Mouse (Mus musculus): ENCODE data around the gene Pate2. TPM values are rescaled to one million over a fixed set of nuclear protein-coding genes. Genes with fewer than 3 reads are reported as not detected.

The Pate2 gene
- polyA plus RNA-seq (2017; shearing (Covaris generic)) = not detected

DNA sequence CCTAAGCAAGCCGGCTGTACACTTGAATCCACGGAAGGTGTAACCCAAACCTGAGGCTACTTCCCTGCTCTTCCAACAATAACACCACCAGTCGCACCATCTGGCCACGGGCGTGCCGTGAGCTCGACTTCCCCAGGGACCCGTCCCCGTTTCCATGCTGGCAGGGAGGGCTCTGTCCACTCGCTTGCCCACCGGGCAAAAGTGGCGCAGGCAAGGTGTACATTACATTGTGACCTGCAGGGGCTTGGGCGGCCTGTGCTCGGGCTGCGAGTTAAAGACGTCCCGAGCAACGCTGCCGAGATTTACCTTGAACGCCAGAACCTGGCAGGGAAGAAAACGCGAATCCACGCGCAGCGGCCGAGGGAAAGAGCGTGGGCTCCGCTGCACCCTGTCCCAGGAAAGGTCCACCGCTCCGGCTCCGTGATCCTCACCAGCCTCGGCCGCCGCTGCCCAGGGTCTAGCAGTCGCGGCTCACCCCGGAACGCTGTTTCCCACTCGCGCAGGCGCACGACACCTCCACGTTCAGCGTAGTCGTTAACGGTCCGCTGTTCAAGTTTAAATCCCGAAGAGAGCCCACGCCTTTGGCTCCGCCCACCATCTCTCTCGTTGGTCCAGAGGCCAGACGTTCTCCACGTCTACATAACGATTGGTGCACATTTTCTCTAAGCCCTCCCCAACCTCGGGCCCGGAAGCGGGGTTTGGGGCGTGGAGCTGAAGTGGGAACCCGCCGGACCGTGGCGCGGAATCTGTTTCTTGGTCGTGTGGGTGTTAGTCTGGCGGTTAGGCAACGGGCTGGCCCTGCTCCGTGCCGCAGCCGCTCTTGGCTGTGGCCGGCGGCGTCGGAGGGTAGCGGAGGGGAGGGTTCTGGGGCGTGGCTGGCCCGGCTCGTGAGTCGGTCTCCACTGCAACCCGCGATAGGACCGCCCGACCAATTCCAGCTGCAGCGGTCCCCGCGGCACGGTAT, at the start of gene Pate2, which contains the start of gene Hyls1:
Pate2 (plus strand) TSS at position 714 of the 964 bp plus-strand sequence.
Hyls1 (minus strand) TSS at position 828 of the 964 bp plus-strand sequence.

DNA sequence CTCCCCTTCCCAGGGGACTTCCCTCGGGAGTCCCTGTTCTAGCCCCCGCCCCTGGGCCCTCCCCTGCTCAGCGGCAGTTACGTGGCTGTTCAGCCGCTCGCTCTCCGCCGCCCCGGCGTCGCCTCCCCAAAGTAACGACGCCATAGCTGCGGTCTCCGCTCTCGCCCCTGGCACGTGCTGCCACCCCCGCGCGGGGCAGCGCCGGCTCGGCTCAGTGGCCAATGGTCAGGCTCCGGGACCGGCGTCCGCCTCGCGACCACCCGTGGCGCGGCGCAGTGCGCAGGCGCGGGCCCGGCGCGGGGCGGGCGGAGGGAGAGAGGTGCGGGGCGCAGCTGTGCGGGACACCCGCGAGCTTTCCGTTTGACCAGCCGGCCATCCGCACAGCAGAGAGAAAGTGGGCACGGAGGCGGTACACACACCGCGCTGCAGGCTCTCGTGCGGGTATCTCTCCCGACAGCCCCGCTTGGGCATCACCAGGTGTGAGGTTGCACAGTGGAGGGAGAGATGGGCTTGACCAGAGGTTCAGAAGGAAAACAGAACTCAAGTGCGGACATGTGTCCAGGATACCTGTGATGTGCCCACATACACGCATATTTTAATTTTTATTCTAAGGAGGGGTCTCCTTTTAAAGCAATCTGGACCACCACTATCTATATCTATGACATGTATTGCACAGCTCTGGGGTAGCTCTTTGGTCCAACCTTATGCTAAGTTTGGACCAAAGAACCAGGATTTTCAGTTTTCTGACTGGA, 11.7 kb upstream of the Pate2 start, which contains the start of the genes Ddx25 and Pus3:
Ddx25 (minus strand) TSS at position 272 of the 752 bp plus-strand sequence.
Pus3 (plus strand) TSS at position 339 of the 752 bp plus-strand sequence.

DNA sequence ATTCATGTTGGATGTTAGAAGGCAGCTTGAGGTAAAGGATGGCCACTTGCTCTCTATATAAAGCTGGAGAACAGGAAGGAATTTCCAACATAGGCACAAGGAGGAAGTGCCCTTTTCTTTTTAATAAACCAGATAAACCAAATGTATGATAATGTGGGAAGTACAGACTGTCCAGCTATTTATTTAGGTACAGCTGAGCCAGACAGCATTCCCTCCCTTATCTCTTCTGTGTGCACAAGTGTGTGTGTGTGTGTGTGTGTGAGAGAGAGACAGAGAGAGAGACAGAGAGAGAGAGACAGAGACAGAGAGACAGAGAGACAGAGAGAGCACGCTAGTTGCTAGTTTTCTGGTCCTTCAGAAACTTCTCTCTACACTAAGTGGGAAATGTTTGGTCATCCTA, 41.8 kb downstream of the Pate2 start, which contains the start of gene Pate4:
Pate4 (minus strand) TSS at position 101 of the 400 bp plus-strand sequence.

DNA sequence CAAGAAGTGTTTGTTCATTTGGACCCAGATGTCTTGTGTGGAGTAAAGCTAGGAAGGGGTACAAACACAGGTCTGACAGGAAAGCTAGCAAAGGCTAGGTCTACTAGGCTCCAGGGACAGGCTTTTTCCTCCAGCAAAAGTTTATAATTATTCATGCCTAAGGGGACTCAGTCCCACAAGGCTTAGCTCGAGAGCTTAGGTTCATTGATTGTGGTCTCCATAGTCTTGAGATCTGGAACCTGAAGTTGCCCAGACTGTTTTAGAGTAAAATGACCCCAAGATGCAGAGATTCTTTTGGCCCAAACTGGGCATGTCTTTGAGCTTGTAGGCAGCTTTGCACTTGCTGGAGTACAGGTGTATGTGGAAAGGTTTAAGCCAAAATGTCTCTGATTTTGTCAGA, 78.0 kb downstream of the Pate2 start, which contains the start of gene Pate3:
Pate3 (minus strand) TSS at position 101 of the 400 bp plus-strand sequence.

DNA sequence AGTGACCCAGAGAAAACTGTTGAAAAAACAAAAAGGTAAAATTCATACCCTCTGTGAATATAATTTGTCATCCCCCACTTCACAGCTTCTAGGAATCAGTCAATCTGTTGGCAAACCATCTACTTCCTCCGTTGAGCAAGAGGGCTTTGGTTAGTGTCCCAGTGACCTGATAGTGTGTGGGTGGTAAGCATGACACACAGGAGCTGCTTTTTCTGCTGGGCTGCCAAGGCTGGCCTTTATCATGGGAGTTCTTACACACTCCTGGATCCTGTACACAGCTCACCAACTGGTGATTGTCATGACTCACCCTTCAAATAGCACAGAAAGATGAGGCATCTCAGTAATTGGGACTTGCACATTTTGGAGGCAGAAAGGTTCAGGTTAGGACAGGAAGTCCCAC, 116.9 kb downstream of the Pate2 start, which contains the start of gene Pate1:
Pate1 (minus strand) TSS at position 378 of the 400 bp plus-strand sequence.

Other genes with a start within 250 kb of the Pate2 start
- gene Cdon, start 149.2 kb upstream of the Pate2 start, polyA plus RNA-seq (2017; shearing (Covaris generic)) = 3.8 TPM
- gene Gm1113, start 52.0 kb upstream of the Pate2 start, polyA plus RNA-seq (2017; shearing (Covaris generic)) = not detected
- gene Ddx25, start 11.8 kb upstream of the Pate2 start, polyA plus RNA-seq (2017; shearing (Covaris generic)) = 0.09 TPM
- gene Pus3, start 11.7 kb upstream of the Pate2 start, polyA plus RNA-seq (2017; shearing (Covaris generic)) = 42.1 TPM
- gene Hyls1, start 114 bp downstream of the Pate2 start, polyA plus RNA-seq (2017; shearing (Covaris generic)) = 11.9 TPM
- not detected for gene Pate4, start 41.7 kb downstream of the Pate2 start, polyA plus RNA-seq (2017; shearing (Covaris generic))
- not detected for gene Pate3, start 77.9 kb downstream of the Pate2 start, polyA plus RNA-seq (2017; shearing (Covaris generic))
- gene Pate1, start 117.1 kb downstream of the Pate2 start, polyA plus RNA-seq (2017; shearing (Covaris generic)) = not detected
- not detected for gene Gm17677, start 170.8 kb downstream of the Pate2 start, polyA plus RNA-seq (2017; shearing (Covaris generic))
- gene Gm17727, start 207.8 kb downstream of the Pate2 start, polyA plus RNA-seq (2017; shearing (Covaris generic)) = not detected
- not detected for gene Gm27235, start 219.8 kb downstream of the Pate2 start, polyA plus RNA-seq (2017; shearing (Covaris generic))
- not detected for gene D730048I06Rik, start 219.8 kb downstream of the Pate2 start, polyA plus RNA-seq (2017; shearing (Covaris generic))